Mouse (Mus musculus): Measurements from ENCODE around the gene Stx12. TPM values are rescaled to one million over a fixed set of nuclear protein-coding genes. Genes with fewer than 3 reads are reported as not detected.

Stx12 gene
- total RNA-seq, 2 experiments from 2014 or later = 20.7 to 23.3 TPM

Other genes with a start within 250 kb of the Stx12 start
- 10 to 100 TPM; 11.1 to 11.5 TPM for gene Eya3, start 245.5 kb downstream of the Stx12 start, total RNA-seq (2021)
- 1 to 10 TPM; 1.0 to 1.4 TPM for gene Xkr8, start 152.0 kb downstream of the Stx12 start, total RNA-seq (2021)
- gene Smpdl3b, start 127.3 kb downstream of the Stx12 start, total RNA-seq (2021) = 1 to 10 TPM in 1 of 2 experiments, under 1 TPM in 1; 0.59 to 1.0 TPM
- 10 to 100 TPM; 11.2 to 12.4 TPM for gene Rpa2, start 116.2 kb downstream of the Stx12 start, total RNA-seq (2021)
- 1 to 10 TPM in 1 of 2 experiments, under 1 TPM in 1; 0.69 to 1.2 TPM for gene Themis2, start 88.1 kb downstream of the Stx12 start, total RNA-seq (2021)
- 10 to 100 TPM; 13.1 to 13.5 TPM for gene Ppp1r8, start 41.3 kb downstream of the Stx12 start, total RNA-seq (2021)
- 10 to 100 TPM; 19.8 to 23.0 TPM for gene Fam76a, start 38.0 kb upstream of the Stx12 start, total RNA-seq (2021)
- under 1 TPM in 1 of 2 experiments, not detected in 1; 0.43 TPM for gene Fgr, start 89.6 kb upstream of the Stx12 start, total RNA-seq (2021)
- gene Ahdc1, start 126.8 kb upstream of the Stx12 start, total RNA-seq (2021) = 10 to 100 TPM; 29.3 to 32.8 TPM
- gene Wasf2, start 246.0 kb upstream of the Stx12 start, total RNA-seq (2021) = 10 to 100 TPM; 33.8 to 39.7 TPM